Mouse (Mus musculus): ENCODE measurements around the gene Patz1. TPM values are rescaled to one million over a fixed set of nuclear protein-coding genes. Genes with fewer than 3 reads are reported as not detected.

The Patz1 gene
- polyA plus RNA-seq, 2 experiments: 40.8 to 52.0 TPM

GRCm38 (mm10) chr11:3298813-3299185 is 10.1 kb downstream of the Patz1 start:
- Histone ChIP-seq H3K27ac (replicated peaks; ENCODE audit: low read depth, low read length) (no peak overlapping the region), H3K4me1 (ENCODE audit: control insufficient read depth, insufficient read depth, low read length) (peaks cover 15% of the 10 kb centered on the region; the same call in 1 of the 2 replicates), H3K27me3 (ENCODE audit: control insufficient read depth, insufficient read depth, low read length) (no peaks in the 10 kb centered on the region), H3K4me3 (replicated peaks; ENCODE audit: low read length) (no peak overlapping the region), H3K36me3 (ENCODE audit: control insufficient read depth, insufficient read depth, low read length) (peaks cover 96% of the 10 kb centered on the region), H3K4me2 (replicated peaks; ENCODE audit: low read depth, low read length, severe bottlenecking) (no peak overlapping the region), H3K9me3 (ENCODE audit: control insufficient read depth, low read length) (no peaks in the 10 kb centered on the region), H3K9ac (ENCODE audit: low read depth, low read length, severe bottlenecking) (no peak overlapping the region)
- DNase-seq (ENCODE audit: low spot score): no peak
- no peak for ATAC-seq (ENCODE audit: low FRiP score, low read depth)
- WGBS: 88% methylated on average over 14 of the region's 14 CpGs
- TF ChIP-seq POLR2A (IDR thresholded peaks at IDR 0.05; ENCODE audit: borderline replicate concordance, extremely low read depth, insufficient read depth, insufficient read length): no peak

- Histone ChIP-seq H3K4me1 (ENCODE audit: control insufficient read depth, insufficient read depth, low read length) (peaks cover 8% of the 10 kb centered on the region; the same call in 1 of the 2 replicates), H3K27ac (replicated peaks; ENCODE audit: low read depth, low read length) (no peak overlapping the region), H3K9me3 (ENCODE audit: control insufficient read depth, low read length) (no peaks in the 10 kb centered on the region), H3K4me2 (replicated peaks; ENCODE audit: low read depth, low read length, severe bottlenecking) (no peak overlapping the region), H3K27me3 (ENCODE audit: control insufficient read depth, insufficient read depth, low read length) (no peaks in the 10 kb centered on the region), H3K36me3 (ENCODE audit: control insufficient read depth, insufficient read depth, low read length) (peaks cover 97% of the 10 kb centered on the region), H3K4me3 (replicated peaks; ENCODE audit: low read length) (no peak overlapping the region), H3K9ac (ENCODE audit: low read depth, low read length, severe bottlenecking) (no peak overlapping the region)
- no peak for TF ChIP-seq POLR2A (IDR thresholded peaks at IDR 0.05; ENCODE audit: borderline replicate concordance, extremely low read depth, insufficient read depth, insufficient read length)
- ATAC-seq (ENCODE audit: low FRiP score, low read depth) (no peak), DNase-seq (ENCODE audit: low spot score) (no peak)
- 95% methylated on average over 5 of the region's 5 CpGs for WGBS
Measured at GRCm38 (mm10) chr11:3301075-3301474, 12.4 kb downstream of the Patz1 start.

GRCm38 (mm10) chr11:3302385-3302784 is 13.7 kb downstream of the Patz1 start:
- no peak overlapping the region for H3K4me2 ChIP-seq (replicated peaks; ENCODE audit: low read depth, low read length, severe bottlenecking)
- no peak for ATAC-seq (ENCODE audit: low FRiP score, low read depth)
- no peak for TF ChIP-seq POLR2A (IDR thresholded peaks at IDR 0.05; ENCODE audit: borderline replicate concordance, extremely low read depth, insufficient read depth, insufficient read length)
- no peak overlapping the region for H3K27ac ChIP-seq (replicated peaks; ENCODE audit: low read depth, low read length)
- no peaks in the 10 kb centered on the region for H3K9me3 ChIP-seq (ENCODE audit: control insufficient read depth, low read length)
- DNase-seq (ENCODE audit: low spot score): no peak
- 93% methylated on average over 4 of the region's 4 CpGs for WGBS
- no peak overlapping the region for H3K4me3 ChIP-seq (replicated peaks; ENCODE audit: low read length)
- H3K27me3 ChIP-seq (ENCODE audit: control insufficient read depth, insufficient read depth, low read length): no peaks in the 10 kb centered on the region
- H3K36me3 ChIP-seq (ENCODE audit: control insufficient read depth, insufficient read depth, low read length): peaks cover 97% of the 10 kb centered on the region
- peaks cover 8% of the 10 kb centered on the region; the same call in 1 of the 2 replicates for H3K4me1 ChIP-seq (ENCODE audit: control insufficient read depth, insufficient read depth, low read length)
- H3K9ac ChIP-seq (ENCODE audit: low read depth, low read length, severe bottlenecking): no peak overlapping the region

DNA sequence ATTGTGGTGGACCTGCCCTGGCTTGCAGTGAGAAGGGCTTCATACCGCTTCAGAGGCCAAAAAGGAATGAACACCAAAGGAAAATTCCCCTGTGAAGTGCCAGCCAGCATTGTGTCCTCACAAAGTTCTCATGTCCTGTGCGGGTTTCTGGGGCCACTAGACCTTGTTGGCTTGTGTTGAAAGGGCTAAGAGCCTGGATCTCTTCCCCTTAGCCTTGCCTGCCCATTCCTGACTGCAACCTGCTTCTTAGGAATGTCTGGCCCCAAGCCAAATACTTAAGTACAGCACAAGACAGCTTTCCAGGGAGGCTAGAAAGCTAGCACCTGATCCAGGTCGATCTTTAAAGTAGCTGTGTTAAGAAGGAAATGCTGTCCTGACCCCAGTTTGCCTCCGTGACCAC is 14.1 kb downstream of the Patz1 start:
- DNase-seq (ENCODE audit: low spot score) (no peak), ATAC-seq (ENCODE audit: low FRiP score, low read depth) (no peak)
- Histone ChIP-seq H3K4me1 (ENCODE audit: control insufficient read depth, insufficient read depth, low read length) (peaks cover 8% of the 10 kb centered on the region; the same call in 1 of the 2 replicates), H3K4me2 (replicated peaks; ENCODE audit: low read depth, low read length, severe bottlenecking) (no peak overlapping the region), H3K36me3 (ENCODE audit: control insufficient read depth, insufficient read depth, low read length) (peaks cover 97% of the 10 kb centered on the region), H3K9me3 (ENCODE audit: control insufficient read depth, low read length) (no peaks in the 10 kb centered on the region), H3K27ac (replicated peaks; ENCODE audit: low read depth, low read length) (no peak overlapping the region), H3K27me3 (ENCODE audit: control insufficient read depth, insufficient read depth, low read length) (no peaks in the 10 kb centered on the region), H3K4me3 (replicated peaks; ENCODE audit: low read length) (no peak overlapping the region), H3K9ac (ENCODE audit: low read depth, low read length, severe bottlenecking) (no peak overlapping the region)
- TF ChIP-seq POLR2A (IDR thresholded peaks at IDR 0.05; ENCODE audit: borderline replicate concordance, extremely low read depth, insufficient read depth, insufficient read length): no peak
- WGBS: 65% methylated on average over 4 of the region's 4 CpGs

- Histone ChIP-seq H3K4me3 (replicated peaks; ENCODE audit: low read length) (no peak overlapping the region), H3K4me2 (replicated peaks; ENCODE audit: low read depth, low read length, severe bottlenecking) (no peak overlapping the region), H3K36me3 (ENCODE audit: control insufficient read depth, insufficient read depth, low read length) (peaks cover 96% of the 10 kb centered on the region), H3K9me3 (ENCODE audit: control insufficient read depth, low read length) (no peaks in the 10 kb centered on the region), H3K4me1 (ENCODE audit: control insufficient read depth, insufficient read depth, low read length) (peaks cover 8% of the 10 kb centered on the region; the same call in 1 of the 2 replicates), H3K9ac (ENCODE audit: low read depth, low read length, severe bottlenecking) (no peak overlapping the region), H3K27me3 (ENCODE audit: control insufficient read depth, insufficient read depth, low read length) (no peaks in the 10 kb centered on the region), H3K27ac (replicated peaks; ENCODE audit: low read depth, low read length) (no peak overlapping the region)
- no peak for TF ChIP-seq POLR2A (IDR thresholded peaks at IDR 0.05; ENCODE audit: borderline replicate concordance, extremely low read depth, insufficient read depth, insufficient read length)
- DNase-seq (ENCODE audit: low spot score): no peak
- WGBS: 92% methylated on average over 4 of the region's 4 CpGs
- ATAC-seq (ENCODE audit: low FRiP score, low read depth): no peak
Measured at GRCm38 (mm10) chr11:3305821-3306220, 17.1 kb downstream of the Patz1 start.

- no peak overlapping the region for H3K27ac ChIP-seq (replicated peaks; ENCODE audit: low read depth, low read length)
- 92% methylated on average over 3 of the region's 3 CpGs for WGBS
- peaks cover 3% of the 10 kb centered on the region; the same call in 1 of the 2 replicates for H3K4me1 ChIP-seq (ENCODE audit: control insufficient read depth, insufficient read depth, low read length)
- ATAC-seq (ENCODE audit: low FRiP score, low read depth) (no peak), DNase-seq (ENCODE audit: low spot score) (no peak)
- peaks cover 88% of the 10 kb centered on the region for H3K36me3 ChIP-seq (ENCODE audit: control insufficient read depth, insufficient read depth, low read length)
- H3K27me3 ChIP-seq (ENCODE audit: control insufficient read depth, insufficient read depth, low read length): no peaks in the 10 kb centered on the region
- H3K9ac ChIP-seq (ENCODE audit: low read depth, low read length, severe bottlenecking): no peak overlapping the region
- TF ChIP-seq POLR2A (IDR thresholded peaks at IDR 0.05; ENCODE audit: borderline replicate concordance, extremely low read depth, insufficient read depth, insufficient read length): no peak
- H3K4me3 ChIP-seq (replicated peaks; ENCODE audit: low read length): no peak overlapping the region
- no peak overlapping the region for H3K4me2 ChIP-seq (replicated peaks; ENCODE audit: low read depth, low read length, severe bottlenecking)
- no peaks in the 10 kb centered on the region for H3K9me3 ChIP-seq (ENCODE audit: control insufficient read depth, low read length)
Measured at GRCm38 (mm10) chr11:3307875-3308274, 19.2 kb downstream of the Patz1 start.
